Mouse (Mus musculus): ENCODE measurements around the gene Olfr67. TPM values are rescaled to one million over a fixed set of nuclear protein-coding genes. Genes with fewer than 3 reads are reported as not detected.
"Not testable (repeated sequence)": the region's sequence is repeated elsewhere in the genome, so short reads cannot be mapped to it uniquely, and the experiment has no call there.

The Olfr67 gene
- 0.02 TPM in 1 of 2 replicates, not detected in the other for polyA plus RNA-seq (2012; rRNA removed)
- not detected in 2 replicates for polyA plus RNA-seq (2014; fragmentation: Nextera tagmentation; extraction: Ambion mirVana)

GRCm38 (mm10) chr7:103791721-103792120 lies at the start of gene Olfr67:
Olfr67 (minus strand) TSS chr7:103791821.
- 62% methylated on average over 3 of the region's 3 CpGs for whole genome bisulfite sequencing (ENCODE audit: insufficient replicate concordance)
- ATAC-seq (ENCODE audit: insufficient read depth) = no peak
- DNase-seq (ENCODE audit: low read depth in 3 of 3, low spot score in 3 of 3) = no peak
- H3K4me3 ChIP-seq (ENCODE audit: insufficient read depth in 1 of 2, low read depth in 2 of 2, low read length in 2 of 2) = no peak within 1 kb of the TSS
- no peak for TF ChIP-seq CTCF (IDR thresholded peaks at IDR 0.05; ENCODE audit: low read depth)
- no peak within 1 kb of the TSS; the same call in 1 of the 2 replicates for H3K9ac ChIP-seq (replicated peaks)
- H3K9me3 ChIP-seq (ENCODE audit: control insufficient read depth, low read length) = no peaks in the 10 kb centered on the region
- no peak within 1 kb of the TSS for H3K4me2 ChIP-seq (ENCODE audit: low read depth)
- H3K27ac ChIP-seq = no peak within 1 kb of the TSS
- H3K4me1 ChIP-seq (replicated peaks; ENCODE audit: control insufficient read depth in 2 of 2, insufficient read depth in 2 of 2, low read length in 1 of 2) = peaks cover 0 to 6% of the 10 kb centered on the region in 2 experiments; a peak in 2 of 4 replicates
- no peaks in the 10 kb centered on the region for H3K36me3 ChIP-seq (replicated peaks; ENCODE audit: control insufficient read depth, insufficient read depth, low read depth)
- no peaks in the 10 kb centered on the region for H3K27me3 ChIP-seq (ENCODE audit: control insufficient read depth, insufficient read depth, low read length)

DNA sequence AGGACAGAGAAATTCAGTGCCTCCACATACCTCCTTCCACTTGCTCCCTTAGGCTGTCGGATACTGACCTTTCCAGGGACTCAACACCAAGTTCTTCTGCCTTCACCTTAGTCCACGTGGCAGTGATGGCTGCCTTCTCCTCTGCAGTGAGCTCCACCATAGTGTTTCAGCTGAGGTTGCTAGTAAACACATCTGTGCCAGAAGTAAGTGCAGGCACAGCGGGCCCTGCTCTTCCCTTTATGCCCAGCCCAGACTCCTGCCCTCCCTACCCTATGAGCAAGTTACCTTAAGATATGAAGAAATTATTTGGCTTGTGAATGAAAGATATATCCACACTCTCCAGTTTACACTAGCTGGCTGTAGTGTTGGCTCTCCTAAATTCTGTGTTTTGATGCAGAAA lies 48.6 kb upstream of the Olfr67 start, which contains the start of gene Hbb-bh2:
Hbb-bh2 (minus strand) TSS at position 253 of the 400 bp plus-strand sequence.
- ATAC-seq (ENCODE audit: insufficient read depth) = peak; percentile 18; the same call in 1 of the 2 replicates
- H3K4me1 ChIP-seq (replicated peaks; ENCODE audit: control insufficient read depth in 2 of 2, insufficient read depth in 2 of 2, low read length in 1 of 2) = peaks cover 22 to 29% of the 10 kb centered on the region in 2 experiments
- H3K4me3 ChIP-seq (ENCODE audit: insufficient read depth in 1 of 2, low read depth in 2 of 2, low read length in 2 of 2) = no peak within 1 kb of the TSS
- no peak within 1 kb of the TSS for H3K4me2 ChIP-seq (ENCODE audit: low read depth)
- no peak for DNase-seq (ENCODE audit: low read depth in 3 of 3, low spot score in 3 of 3)
- WGBS (ENCODE audit: insufficient replicate concordance) = 61% methylated on average over 3 of the region's 3 CpGs
- H3K9me3 ChIP-seq (ENCODE audit: control insufficient read depth, low read length) = no peaks in the 10 kb centered on the region
- H3K27ac ChIP-seq = peak within 1 kb of the TSS; percentile 54
- peak within 1 kb of the TSS; percentile 3 for H3K9ac ChIP-seq (replicated peaks)
- no peaks in the 10 kb centered on the region for H3K36me3 ChIP-seq (replicated peaks; ENCODE audit: control insufficient read depth, insufficient read depth, low read depth)
- no peaks in the 10 kb centered on the region for H3K27me3 ChIP-seq (ENCODE audit: control insufficient read depth, insufficient read depth, low read length)
- TF ChIP-seq EP300 (IDR thresholded peaks at IDR 0.05; ENCODE audit: low read depth) (no peak), CTCF (IDR thresholded peaks at IDR 0.05; ENCODE audit: low read depth) (no peak)

GRCm38 (mm10) chr7:103827808-103828207 lies 36.2 kb upstream of the Olfr67 start, which contains the start of gene Hbb-bs:
Hbb-bs (minus strand) TSS chr7:103828096.
- Histone ChIP-seq H3K27ac (peak within 1 kb of the TSS; percentile 87), H3K9ac (replicated peaks) (peak within 1 kb of the TSS; percentile 78), H3K9me3 (ENCODE audit: control insufficient read depth, low read length) (no peaks in the 10 kb centered on the region), H3K4me2 (ENCODE audit: low read depth) (peak within 1 kb of the TSS; percentile 37), H3K4me1 (replicated peaks; ENCODE audit: control insufficient read depth in 2 of 2, insufficient read depth in 2 of 2, low read length in 1 of 2) (peaks cover 28 to 30% of the 10 kb centered on the region in 2 experiments), H3K36me3 (replicated peaks; ENCODE audit: control insufficient read depth, insufficient read depth, low read depth) (no peaks in the 10 kb centered on the region), H3K4me3 (ENCODE audit: insufficient read depth in 1 of 2, low read depth in 2 of 2, low read length in 2 of 2) (peak within 1 kb of the TSS; percentile 49 to 84), H3K27me3 (ENCODE audit: control insufficient read depth, insufficient read depth, low read length) (no peaks in the 10 kb centered on the region)
- ATAC-seq (ENCODE audit: insufficient read depth) = peak; percentile 81
- no peak for TF ChIP-seq CTCF (IDR thresholded peaks at IDR 0.05; ENCODE audit: low read depth)
- TF ChIP-seq EP300 (IDR thresholded peaks at IDR 0.05; ENCODE audit: low read depth) = peak; percentile 95
- DNase-seq (ENCODE audit: low read depth in 3 of 3, low spot score in 3 of 3) = peak; percentile 90 to 96 (median 93)
- WGBS (ENCODE audit: insufficient replicate concordance) = 30% methylated on average over 4 of the region's 4 CpGs

GRCm38 (mm10) chr7:103827139-103827538 lies 35.5 kb upstream of the Olfr67 start:
- no CpG with 5 or more reads among the region's 2 CpGs for WGBS (ENCODE audit: insufficient replicate concordance)
- not testable (repeated sequence) for H3K9ac ChIP-seq (replicated peaks); ATAC-seq (ENCODE audit: insufficient read depth)

DNA sequence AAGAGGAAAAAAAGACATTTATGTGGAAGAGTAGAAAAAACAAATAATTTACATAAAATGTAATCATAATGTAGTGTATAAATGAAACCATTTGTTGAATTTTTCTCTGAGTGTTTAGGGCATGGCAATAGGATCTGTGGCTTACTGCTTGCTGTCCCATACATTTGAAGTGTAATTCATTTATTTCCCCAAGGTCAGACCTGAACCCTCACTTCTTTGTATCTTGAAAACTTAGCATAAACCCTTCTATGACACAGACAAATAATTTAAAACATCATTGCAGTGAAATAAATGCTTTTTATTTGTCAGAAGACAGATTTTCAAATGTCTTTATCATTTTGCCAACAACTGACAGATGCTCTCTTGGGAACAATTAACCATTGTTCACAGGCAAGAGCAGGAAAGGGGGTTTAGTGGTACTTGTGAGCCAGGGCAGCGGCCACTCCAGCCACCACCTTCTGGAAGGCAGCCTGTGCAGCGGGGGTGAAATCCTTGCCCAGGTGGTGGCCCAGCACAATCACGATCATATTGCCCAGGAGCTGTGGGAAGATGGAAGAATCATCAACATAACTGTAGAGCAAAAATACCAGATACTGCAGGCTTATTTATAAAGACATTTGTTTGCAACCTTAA lies 34.8 kb upstream of the Olfr67 start:
- H3K36me3 ChIP-seq (replicated peaks; ENCODE audit: control insufficient read depth, insufficient read depth, low read depth) = no peaks in the 10 kb centered on the region
- no peaks in the 10 kb centered on the region for H3K27me3 ChIP-seq (ENCODE audit: control insufficient read depth, insufficient read depth, low read length)
- H3K4me1 ChIP-seq (replicated peaks; ENCODE audit: control insufficient read depth in 2 of 2, insufficient read depth in 2 of 2, low read length in 1 of 2) = peaks cover 28 to 30% of the 10 kb centered on the region in 2 experiments
- TF ChIP-seq EP300 (IDR thresholded peaks at IDR 0.05; ENCODE audit: low read depth) = peak; percentile 58
- no peak for TF ChIP-seq CTCF (IDR thresholded peaks at IDR 0.05; ENCODE audit: low read depth)
- peak overlapping the region; percentile 68 for H3K9ac ChIP-seq (replicated peaks)
- peak overlapping the region; percentile 29 for H3K4me2 ChIP-seq (ENCODE audit: low read depth)
- peak; percentile 62 for ATAC-seq (ENCODE audit: insufficient read depth)
- peak in 2 of 3 experiments; percentile 77 to 79 for DNase-seq (ENCODE audit: low read depth in 3 of 3, low spot score in 3 of 3)
- H3K9me3 ChIP-seq (ENCODE audit: control insufficient read depth, low read length) = no peaks in the 10 kb centered on the region
- WGBS (ENCODE audit: insufficient replicate concordance) = 64% methylated on average over 3 of the region's 3 CpGs
- H3K27ac ChIP-seq = peak overlapping the region; percentile 90
- H3K4me3 ChIP-seq (ENCODE audit: insufficient read depth in 1 of 2, low read depth in 2 of 2, low read length in 2 of 2) = peak overlapping the region; percentile 45 to 54

More at GRCm38 (mm10) chr7:103827139-103827538, 35.5 kb upstream of the Olfr67 start:
- H3K27me3 ChIP-seq (ENCODE audit: control insufficient read depth, insufficient read depth, low read length); H3K4me3 ChIP-seq (ENCODE audit: insufficient read depth in 1 of 2, low read depth in 2 of 2, low read length in 2 of 2); H3K36me3 ChIP-seq (replicated peaks; ENCODE audit: control insufficient read depth, insufficient read depth, low read depth); H3K9me3 ChIP-seq (ENCODE audit: control insufficient read depth, low read length); H3K27ac ChIP-seq; H3K4me2 ChIP-seq (ENCODE audit: low read depth); DNase-seq (ENCODE audit: low read depth in 3 of 3, low spot score in 3 of 3): not testable (repeated sequence)
- peaks cover 28 to 30% of the 10 kb centered on the region in 2 experiments for H3K4me1 ChIP-seq (replicated peaks; ENCODE audit: control insufficient read depth in 2 of 2, insufficient read depth in 2 of 2, low read length in 1 of 2)

All from liver, embryonic 14.5 days (tissue).